Mouse (Mus musculus) MN1 (cell line): Measurements from ENCODE around the gene Ptrh2.
"Not testable (repeated sequence)": the region's sequence is repeated elsewhere in the genome, so short reads cannot be mapped to it uniquely, and the experiment has no call there.

Experiments used
- DNase-seq: peaks from one replicate; pipeline ENCODE4 v3.0.0-alpha.2; 2016; ENCODE audit warnings: low spot score

The Ptrh2 gene

DNA sequence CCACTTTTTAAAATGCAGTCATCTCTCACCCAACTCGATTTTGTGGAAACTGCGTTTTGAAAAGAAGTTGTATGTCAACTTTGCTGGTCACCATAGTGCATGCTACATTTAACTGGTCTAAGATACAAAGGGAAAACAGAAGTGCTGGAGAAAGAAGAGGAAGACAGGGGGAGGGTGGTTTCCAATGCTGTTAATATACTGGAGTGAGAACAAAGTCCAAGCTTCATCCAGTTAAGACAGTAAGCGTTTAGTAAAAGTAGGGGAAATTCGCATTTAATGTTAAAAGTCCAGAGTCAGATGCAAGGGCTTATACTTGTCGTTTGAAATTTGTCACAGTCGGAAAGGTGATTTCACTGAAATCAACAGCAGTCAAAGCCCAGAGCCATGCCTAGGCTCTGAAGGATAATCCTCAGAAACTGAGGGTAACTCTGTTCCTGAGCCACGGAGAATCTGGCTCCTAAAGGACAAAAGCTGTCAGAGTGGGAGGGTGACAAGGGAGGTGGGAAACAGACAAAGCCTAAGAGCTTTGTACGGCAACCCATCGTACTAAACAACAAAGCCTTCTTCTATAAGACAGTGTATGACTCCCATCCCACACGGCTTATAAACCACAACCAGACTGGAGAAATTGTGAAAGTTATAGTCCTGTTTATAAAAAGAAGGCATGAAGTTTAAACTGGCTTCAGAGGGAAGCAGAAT lies 50.6 kb downstream of the Ptrh2 start:
- no peak for DNase-seq

DNA sequence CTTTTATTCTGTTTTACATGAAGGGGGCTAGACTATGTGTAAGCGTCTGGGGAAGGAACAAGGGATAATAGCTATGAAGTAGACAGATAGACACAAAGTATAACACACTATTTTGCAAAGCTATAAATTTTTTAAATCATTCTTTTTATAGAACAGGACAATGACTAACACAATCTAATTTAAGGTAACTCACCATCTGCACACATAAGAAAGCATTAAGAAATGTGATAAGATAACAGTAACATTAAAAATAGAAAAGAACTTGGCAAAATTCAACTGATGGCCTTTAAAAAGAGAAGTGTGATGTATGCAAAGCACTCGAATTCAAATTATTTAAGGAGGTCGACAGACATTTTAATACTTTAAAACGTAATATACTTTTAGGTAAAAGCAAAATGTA lies 51.2 kb downstream of the Ptrh2 start:
- no peak for DNase-seq

DNA sequence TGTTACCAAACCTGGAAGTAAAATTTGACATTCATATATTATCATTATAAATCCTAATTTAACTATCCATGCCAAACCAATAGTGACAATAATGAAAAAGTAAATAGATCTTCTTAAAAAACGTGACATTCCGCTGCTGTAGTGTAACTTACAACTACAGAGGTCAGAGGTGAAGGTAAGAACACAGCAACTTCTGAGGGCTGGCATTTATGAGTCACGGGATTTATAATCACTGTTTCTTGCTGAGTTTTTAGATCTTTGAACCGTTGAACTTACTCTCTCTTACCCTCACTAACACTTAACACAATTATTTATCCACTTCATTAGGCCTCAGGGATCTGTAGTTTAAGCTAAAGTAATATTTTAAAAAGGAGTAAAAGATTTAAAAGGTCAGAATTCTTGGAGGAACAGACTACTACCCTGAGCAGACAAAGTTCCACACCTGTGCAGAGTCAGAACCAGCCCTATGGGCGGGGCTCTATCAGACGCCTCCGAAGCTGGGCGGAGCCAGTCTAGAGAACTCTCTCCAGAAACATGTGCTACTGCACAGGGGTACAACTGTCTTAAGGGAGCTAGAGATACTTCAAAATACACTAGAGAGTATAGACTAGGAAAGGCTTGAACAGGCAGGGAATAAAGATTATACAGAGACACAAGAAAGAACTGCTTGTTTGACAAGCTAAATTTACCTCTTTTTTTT lies 53.7 kb downstream of the Ptrh2 start:
- no peak for DNase-seq

DNA sequence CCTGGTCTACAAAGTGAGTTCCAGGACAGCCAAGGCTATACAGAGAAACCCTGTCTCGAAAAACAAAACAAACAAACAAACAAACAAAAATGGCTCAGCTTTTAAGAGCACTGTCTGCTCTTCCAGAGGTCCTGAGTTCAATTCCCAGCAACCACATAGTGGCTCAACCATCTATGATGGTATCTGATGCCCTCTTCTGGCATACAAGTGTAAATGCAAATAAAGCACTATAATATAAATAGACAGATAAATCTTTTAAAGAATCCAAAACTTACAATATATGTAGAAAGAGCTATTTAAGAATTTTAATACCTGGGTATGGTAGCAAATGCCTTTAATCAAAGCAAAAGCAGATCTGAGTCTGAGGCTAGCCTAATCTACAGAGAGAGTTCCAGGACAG lies 54.5 kb downstream of the Ptrh2 start:
- DNase-seq: not testable (repeated sequence)

DNA sequence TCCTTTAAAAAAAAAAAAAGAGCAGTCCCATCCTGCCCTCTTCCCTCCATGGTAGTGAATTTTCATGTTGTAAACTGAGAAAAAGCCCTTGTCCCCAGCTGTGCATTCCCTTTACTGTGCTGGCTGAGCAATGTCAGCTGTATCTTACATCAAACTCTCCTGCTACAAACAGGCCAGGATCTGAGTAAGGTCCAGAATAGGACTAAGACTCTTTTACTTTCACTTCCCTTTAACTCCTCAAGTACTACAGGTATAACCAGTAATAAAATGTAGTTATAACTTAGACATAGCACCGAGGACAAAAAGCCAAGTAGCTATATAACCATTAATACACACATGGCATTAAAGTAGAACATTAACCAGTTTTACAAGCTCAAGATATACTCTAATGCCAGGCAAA lies 55.2 kb downstream of the Ptrh2 start:
- no peak for DNase-seq

DNA sequence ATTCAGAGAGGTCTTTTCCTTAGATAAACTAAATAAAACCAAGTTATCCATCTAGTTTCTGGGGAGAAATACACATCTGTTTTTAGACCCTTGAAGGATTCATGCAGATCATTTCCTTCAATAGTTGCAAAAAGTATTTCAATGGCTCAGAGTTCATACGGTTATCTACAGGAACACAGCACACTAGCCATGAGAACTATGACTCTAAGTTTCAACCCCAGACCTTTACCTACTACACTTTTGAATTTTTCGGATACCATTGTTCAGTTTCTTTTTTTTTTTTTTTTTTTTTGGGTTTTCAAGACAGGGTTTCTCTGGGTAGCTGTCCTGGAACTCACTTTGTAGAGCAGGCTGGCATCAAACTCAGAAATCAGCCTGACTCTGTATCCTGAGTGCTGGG lies 55.7 kb downstream of the Ptrh2 start:
- DNase-seq: no peak

DNA sequence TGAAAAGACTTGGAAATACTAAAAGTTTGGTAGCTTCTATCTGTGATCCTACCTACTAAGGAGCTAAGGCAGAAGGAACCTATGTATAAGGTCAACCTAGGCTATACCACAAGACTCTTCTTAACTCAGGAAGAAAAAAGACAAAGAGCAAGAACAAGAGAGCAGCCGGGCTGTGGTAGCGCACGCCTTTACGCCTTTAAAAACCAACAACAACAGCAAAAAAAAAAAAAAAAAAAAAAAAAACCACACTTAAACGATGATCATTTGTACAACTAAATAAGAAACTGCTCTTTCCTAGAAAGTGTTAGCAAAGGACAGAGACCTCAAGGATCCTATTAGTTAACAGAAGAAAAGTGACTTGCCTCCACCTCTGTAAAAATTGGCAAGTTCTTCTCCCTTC lies 57.7 kb downstream of the Ptrh2 start:
- no peak for DNase-seq
